Mouse (Mus musculus) CH12F3 (cell line): ENCODE data around the gene Cys1.
"Not testable (repeated sequence)": the region's sequence is repeated elsewhere in the genome, so short reads cannot be mapped to it uniquely, and the experiment has no call there.

Source experiments
- in situ Hi-C: fragments of 300-500 bp; cut with MboI; formaldehyde crosslinking; loops from 2 replicates; pipeline ENCODE4 v1.14.3; 2020; ENCODE audit warnings: low sequenced_read_pairs

Cys1 gene

DNA sequence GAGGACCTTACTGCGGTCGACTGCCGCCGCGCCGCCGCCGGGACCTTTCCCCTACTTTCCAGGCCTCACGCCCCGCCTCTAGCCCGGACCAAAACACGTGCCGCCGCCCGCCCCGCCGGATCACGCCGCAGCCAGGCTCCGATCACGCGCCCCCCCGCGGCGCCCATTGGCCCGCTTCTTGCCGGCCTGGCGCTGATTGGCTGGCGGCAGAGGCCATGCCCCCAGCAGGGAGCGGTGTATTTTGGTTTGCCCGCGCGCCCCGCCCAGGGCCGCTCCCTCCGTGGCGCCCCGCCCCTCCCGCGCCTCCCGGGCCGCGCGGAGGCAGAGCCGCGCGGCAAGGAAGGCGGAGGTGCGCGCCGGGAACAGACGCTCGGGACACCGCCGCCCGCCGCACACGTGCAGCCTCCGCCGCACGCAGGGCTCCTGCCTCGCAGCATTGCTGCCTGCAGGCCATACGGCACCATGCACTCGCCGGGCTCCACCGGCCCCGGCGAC lies 30.5 kb downstream of the Cys1 start, which contains the start of gene Klf11:
Gene Klf11, plus strand, starts transcription at position 212 of the 495 bp plus-strand sequence.
- in situ Hi-C loops, result no loop called here

DNA sequence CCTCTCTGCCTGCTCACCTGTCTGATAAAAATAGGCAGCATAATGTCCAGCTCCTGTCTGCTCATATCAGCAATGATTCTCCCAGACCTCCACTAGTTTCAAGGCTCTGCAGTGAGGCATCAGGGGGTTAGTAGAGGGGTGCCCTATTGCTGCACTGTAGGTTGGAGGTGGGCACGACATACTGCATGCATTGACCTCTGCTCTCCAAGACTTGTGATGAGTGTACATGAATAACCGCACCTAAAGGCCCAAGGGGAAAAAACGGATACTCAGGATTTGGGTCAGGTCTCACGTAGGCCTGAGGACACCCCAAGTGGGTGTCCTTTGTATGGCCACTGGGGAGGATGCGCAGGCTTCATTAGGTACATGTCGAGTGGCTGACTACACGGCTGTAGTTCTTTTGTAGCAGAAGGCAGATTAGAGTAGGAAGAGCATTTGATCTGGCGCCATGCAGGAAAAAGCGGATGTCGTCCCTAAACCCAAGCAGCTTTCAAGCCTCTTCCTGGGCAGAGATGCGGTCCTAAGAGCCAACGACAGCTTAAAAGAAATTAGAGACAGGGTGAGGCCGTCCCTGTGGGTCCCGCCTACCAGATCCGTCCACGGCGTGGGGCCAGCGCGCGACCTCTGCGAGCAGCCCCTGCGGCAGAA lies 31.1 kb downstream of the Cys1 start:
- in situ Hi-C loops, result no loop called here

DNA sequence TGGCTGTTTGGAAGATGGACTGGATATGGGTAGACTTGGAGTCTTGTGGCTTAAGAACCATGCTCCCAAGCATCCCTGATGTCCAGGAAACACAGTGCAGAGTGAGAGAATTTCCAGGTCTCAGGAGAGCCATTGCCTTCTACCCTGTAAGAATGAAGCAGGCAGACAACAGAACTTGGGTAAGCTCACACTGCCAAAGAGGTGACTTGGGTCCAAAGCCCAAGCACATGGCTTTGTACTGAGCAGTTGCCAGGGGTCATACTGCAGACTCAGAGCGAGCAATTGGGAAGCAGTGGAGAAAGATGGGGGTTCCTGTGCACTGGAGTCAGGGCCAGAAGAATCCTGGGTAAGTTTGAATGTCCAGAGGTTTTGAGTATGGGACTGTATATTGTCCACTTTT lies 33.5 kb downstream of the Cys1 start:
- in situ Hi-C loops, result no loop called here

DNA sequence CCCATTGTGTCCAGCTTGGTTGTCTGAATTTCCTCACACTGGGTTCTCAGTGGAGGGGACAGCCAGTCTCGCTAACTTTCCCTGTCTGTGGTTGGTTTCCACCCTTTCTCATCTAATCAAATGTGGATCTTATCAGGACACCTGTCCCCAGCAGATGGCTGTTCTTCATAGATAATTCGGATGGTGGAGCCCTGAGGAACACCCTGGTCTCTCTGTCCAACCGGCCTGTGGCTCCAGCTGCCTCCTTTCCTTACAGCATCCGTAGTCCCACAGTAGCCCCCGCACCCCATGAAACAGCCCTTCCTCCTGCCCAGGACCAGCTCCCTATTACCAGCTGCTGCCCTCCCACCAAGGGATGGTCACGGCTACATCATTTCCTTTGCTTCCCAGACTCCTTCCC lies 35.7 kb downstream of the Cys1 start:
- in situ Hi-C loops, result no loop called here

DNA sequence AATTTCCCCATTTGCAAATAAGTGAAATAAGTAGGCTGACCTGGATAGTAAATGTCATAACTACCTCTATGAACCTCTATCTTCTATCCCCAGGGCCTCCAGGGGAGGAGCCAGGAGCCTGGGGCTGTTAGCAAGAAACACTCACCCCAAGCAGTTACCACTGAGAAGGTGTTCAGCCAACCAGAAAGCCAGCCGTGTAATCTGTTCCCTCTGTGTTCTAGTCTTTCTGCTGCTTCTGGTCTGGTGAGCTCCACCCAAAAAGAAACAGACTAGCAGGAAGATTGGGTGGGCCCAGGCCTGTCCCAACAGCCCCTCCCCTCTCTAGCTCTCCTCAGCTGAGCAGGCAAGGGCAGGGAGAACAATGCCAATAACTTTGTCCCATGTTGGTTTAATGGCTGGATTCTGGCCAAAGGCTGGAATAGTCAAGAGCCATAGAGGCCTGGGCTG lies 37.5 kb downstream of the Cys1 start:
- in situ Hi-C loops, result no loop called here

DNA sequence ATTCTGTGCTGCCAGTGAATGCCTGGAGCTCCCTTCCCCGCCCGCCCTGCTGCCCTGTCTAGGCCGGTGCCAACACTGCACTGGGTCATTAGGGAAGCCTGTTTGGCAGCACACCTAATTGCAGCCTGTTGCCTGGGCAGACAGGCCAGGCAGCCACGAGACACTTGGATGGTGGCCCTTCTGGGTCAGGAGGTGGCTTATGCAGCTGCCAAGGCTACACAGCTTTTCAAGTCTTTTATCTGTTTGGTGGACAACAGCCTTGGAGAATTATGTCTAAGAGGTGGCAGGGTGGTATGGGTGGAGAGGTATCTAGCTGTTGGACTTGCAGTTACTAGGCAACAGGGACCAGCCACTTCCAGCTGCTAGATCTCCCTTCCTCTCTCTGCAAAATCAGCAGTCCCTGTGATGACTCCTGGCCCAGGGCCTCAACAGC lies 39.2 kb downstream of the Cys1 start:
- in situ Hi-C loops, result no loop called here

DNA sequence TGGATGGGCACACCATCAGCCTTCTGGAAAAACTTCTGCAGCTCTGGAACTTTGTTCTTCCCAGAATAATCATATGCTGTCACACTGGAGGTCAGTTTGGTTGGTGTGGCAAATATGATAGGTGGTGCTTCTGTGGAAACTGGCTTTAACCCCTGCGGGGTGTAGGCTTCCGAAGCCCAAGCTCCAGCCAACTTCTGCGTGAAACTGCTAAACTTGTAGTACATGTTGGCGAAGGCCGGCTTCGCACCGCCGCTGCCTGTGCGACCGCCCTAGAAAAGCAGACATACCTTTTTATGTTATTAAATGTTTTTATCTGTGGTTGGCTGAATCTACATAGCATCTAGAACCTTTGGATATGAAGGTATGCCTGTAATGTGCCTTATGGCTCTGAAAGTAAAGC lies 42.8 kb downstream of the Cys1 start:
- in situ Hi-C loops, result not testable (repeated sequence)

DNA sequence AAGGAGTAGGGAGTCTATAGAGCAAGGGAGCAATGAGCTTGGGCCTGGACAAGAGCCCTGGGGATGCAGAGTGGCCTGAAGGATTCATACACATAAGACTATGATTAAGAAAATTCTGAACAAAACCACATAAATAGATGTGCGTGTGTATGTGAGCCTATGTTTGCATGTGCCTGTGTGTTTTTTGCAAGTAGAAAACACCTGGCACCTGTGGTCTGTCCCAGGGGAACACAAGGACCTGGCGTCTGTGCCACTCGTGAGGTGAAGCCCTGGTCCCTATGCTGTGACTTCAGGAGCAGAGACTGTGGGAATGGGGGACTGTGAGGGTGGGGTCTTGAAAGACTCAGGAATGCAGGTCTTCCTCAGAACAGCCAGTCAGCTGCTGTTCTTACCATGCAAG lies 47.0 kb downstream of the Cys1 start:
- in situ Hi-C loops, result no loop called here

DNA sequence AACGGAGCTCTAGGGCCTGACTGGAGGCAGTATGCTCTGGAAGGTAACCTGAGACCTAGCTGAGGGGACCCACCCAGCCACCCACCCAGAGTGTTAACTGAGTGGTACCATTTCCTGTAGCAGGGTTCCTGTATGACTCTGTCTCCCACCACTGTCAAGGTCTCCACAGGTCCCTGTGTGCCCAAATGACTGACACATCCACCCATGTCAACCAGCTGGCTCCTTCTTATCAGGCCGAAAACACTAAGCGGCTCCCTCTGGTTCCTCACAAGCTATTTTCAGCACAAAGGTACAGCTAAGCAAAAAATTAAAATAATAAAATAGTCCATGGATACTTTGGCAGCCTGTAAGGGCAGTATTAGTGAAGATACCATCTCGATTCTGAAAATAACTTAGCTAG lies 47.4 kb downstream of the Cys1 start:
- in situ Hi-C loops, result no loop called here

DNA sequence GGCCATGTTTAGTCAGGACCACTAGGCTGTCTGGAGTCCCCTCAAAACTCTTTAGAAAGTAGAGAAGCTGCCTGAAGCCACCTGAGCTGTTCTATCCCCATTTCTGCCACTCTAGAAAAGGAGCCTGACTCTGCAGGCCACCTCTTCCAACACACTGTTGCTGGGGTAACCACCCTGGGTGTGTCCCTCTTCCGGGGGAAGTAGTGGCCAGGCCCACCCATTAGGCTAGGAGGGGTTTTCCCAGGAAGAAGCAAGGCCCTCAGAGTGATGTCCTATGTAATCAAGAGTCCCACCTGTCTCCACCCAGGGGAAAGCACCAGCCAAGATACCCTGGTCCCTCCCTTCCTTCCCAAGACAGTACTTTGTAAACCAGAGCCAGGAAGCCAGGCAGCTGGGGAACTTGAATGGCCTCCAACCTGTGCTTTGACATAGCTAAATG lies 47.8 kb downstream of the Cys1 start:
- in situ Hi-C loops, result no loop called here

DNA sequence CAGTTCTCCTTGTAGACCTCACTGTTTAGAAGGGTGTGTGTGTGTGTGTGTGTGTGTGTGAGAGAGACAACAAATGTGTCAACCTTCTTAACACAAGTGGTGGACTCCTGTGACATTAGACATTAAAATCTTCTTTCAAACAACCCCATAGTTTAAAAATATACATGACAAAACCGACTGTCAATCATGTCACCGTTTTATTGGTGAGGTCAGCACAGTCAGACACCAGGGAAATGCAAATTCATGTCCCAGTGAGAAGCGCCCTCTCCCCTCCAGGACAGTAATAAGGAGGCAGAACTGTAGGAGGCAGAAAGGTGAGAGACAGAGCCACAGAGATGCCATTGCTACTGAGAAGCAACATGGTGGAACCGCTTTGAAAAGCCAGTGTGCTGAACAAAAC lies 49.2 kb downstream of the Cys1 start:
- in situ Hi-C loops, result no loop called here

DNA sequence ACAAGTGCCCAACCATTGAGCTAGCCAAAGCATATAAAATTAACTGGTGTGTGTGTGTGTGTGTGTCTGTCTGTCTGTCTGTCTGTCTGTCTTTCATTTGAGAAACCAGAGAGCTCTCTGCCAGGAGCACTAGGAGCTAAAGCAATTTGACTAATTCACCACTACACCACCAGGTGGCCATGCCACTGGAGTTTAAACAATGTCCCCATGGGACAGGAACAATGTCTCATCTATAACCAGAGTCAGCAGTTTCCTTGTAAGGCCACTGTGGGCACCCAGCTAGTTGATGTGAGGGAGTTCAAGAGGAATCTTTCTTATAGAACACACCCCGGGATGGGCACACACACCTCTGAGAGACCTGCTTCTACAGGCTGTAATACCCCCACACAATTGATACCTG lies 51.4 kb downstream of the Cys1 start:
- in situ Hi-C loops, result no loop called here

DNA sequence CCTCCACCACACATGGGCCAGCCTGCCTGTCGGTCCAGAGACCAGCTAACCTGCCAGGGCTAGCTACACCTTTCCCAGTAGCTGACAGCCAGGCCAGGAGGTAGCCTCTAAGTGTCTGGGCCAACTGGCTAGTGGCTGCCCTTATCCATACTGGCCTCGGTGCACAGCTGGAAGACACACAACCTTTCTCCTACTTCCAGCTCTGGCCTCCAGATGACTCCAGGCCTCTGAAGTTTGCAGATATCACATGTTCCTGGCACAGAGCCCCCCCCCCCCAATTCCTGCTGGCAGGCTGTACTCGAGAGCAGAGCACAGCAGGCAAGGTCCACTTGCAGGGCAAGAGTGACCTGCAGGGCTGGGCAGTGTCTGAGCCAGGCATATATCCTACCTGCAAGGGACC lies 54.4 kb downstream of the Cys1 start:
- in situ Hi-C loops, result no loop called here

DNA sequence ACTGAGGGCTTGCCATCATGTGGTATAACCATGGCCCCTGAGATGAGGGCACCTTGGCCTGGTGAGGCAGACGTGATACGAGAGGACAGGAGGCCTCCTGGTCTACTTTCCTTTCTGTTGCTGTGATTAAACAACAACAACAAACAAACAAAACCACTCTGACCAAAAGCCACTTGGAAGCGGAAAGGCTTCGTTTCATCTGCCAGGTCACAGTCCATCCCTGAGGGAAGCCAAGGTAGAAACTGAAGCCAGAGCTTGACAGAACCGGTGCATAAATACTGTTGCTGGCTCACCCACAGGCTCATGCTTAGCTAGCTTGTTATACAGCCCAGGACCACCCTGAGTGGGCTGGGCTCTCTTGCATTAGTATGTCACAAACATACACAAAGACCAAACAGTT lies 55.2 kb downstream of the Cys1 start:
- in situ Hi-C loops, result no loop called here

DNA sequence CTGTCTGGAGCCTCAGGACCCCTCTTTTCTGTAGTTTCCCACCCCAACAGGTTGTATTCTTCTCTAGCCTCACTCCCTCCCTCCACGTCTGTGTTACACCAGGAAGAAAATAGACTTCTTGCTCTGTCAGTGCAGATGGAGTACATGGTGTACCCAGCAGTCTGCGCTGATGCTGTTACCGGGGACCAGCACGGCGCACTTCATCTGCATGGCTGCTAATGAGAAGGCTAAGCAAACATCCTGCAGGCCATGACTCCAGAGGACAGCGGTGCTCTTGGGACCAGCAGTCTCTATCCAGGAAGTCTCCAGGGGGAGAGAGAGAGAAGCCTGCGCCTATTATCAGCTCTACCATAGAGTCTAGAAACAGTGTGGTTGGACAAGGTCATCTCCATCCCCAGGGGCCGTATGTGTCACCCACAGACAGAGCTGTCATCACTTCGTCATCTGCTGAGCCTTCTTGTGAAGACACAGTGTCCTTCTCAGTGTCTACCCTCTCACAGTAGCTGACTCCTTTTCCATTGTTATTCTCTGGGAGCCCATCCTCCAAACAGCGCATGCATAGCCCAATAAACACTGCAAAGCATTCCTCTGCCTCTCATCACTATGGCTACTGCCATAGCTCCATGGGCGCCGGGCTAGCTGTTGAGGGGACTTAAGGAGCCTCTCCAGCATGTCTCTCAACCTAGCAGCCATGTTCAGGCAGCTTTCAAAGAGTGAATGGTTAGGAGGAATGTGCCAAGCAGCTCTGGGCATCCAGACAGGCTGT lies 57.9 kb downstream of the Cys1 start:
- in situ Hi-C loops, result no loop called here

DNA sequence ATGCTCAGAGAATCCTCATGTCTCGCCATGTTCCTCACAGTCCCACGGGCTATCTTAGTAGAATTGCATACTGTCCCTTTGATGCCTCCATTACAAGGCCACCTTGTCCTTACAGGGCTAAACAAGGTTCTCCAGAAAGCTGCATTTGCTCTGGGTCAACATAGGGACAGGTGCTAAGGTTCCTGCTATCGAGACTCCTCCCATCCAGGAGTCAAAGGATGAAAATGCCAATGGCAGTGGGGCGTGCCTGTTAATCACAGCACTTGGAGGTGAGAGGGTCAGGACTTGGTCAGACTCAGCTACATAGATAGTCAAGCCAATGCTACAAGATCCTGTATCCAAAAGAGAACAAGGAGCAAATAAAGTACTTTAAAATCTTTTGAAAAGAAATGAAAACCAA lies 62.2 kb downstream of the Cys1 start:
- in situ Hi-C loops, result no loop called here
